Mouse (Mus musculus) ES-E14 (cell line): Measurements from ENCODE around the gene Smarca2.

ENCODE experiments used
- CHD2 ChIP-seq: IDR thresholded peaks from 2 replicates; pipeline ENCODE4 v1.6.1; 2014; ENCODE audit warnings: mild to moderate bottlenecking, low read depth, low read length, inconsistent platforms
- HCFC1 ChIP-seq: IDR thresholded peaks from 2 replicates; pipeline ENCODE4 v1.6.1; 2012; ENCODE audit warnings: low read length, inconsistent platforms, borderline replicate concordance; ENCODE audit not compliant: insufficient read depth
- MAFK ChIP-seq: IDR thresholded peaks from 2 replicates; pipeline ENCODE4 v1.6.1; 2014; ENCODE audit warnings: mild to moderate bottlenecking, low read depth, low read length, inconsistent platforms; ENCODE audit not compliant: insufficient read depth
- ZC3H11A ChIP-seq: IDR thresholded peaks from 2 replicates; pipeline ENCODE4 v1.6.1; 2012; ENCODE audit warnings: low read depth, mild to moderate bottlenecking, inconsistent platforms, low read length, borderline replicate concordance
- ZNF384 ChIP-seq: IDR thresholded peaks from 2 replicates; pipeline ENCODE4 v1.6.1; 2012; ENCODE audit warnings: low read depth, low read length, inconsistent platforms

DNA sequence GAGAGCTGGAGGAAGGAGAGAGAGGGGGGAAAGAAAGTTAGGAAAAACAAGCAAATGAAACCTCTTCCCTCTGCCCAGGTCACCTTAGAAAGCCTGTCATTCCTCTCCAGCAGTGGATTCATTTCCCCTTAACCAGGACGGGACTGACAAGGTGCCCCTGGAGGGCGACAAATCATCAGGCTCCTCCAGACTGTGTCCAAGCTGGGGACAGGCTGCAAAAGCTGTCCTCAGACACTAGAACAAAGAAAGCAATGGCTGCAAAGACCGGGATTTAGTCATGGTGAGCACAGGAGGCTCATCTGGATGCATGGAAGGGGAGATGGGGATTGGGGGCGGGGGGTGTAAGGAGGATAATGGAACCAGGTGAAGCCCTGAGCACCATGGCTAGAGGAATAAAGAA, 209.8 kb downstream of the Smarca2 start:
- TF ChIP-seq ZC3H11A, result no peak
- no peak for TF ChIP-seq MAFK
- TF ChIP-seq HCFC1, result no peak
- TF ChIP-seq ZNF384, result no peak
- no peak for TF ChIP-seq CHD2
